Mouse (Mus musculus) bone marrow, adult 2 months (tissue): ENCODE results near the gene Lin54.

Experiments
- CTCF ChIP-seq: fragments of 200-500 bp; IDR thresholded peaks from 2 replicates; pipeline ENCODE4 v1.5.1; 2011; ENCODE audit warnings: low read length, control low read depth; ENCODE audit not compliant: control insufficient read depth, insufficient read depth
- POLR2A ChIP-seq: fragments of 200-500 bp; IDR thresholded peaks from 2 replicates; pipeline ENCODE4 v1.6.1; 2011; ENCODE audit warnings: low read depth, mild to moderate bottlenecking, control low read depth, low read length, borderline replicate concordance; ENCODE audit not compliant: control insufficient read depth

DNA sequence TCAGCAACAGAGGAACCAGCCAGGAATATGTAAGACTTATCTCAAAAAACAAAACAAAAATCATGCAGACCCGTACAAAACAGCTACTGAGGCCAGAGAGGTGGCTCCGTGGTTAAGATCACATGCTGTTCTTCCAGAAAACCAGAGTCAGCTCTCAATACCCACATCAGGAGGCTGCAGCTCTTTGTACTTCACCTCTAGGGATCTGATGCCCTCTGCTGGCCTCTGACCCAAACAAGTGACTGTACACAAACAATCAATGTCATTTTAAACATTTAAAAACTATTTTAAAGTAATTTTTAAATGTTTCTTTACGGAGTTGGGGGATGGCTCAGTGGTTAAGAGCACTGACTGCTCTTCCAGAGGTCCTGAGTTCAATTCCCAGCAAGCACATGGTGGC lies 24.1 kb downstream of the Lin54 start:
- no peak for TF ChIP-seq CTCF
- TF ChIP-seq POLR2A = no peak
